Mouse (Mus musculus) lung, adult 2 months (tissue): Measurements from ENCODE around the gene Mdga1.

ENCODE experiments used
- CTCF ChIP-seq: fragments of 200-500 bp; IDR thresholded peaks from 2 replicates; pipeline ENCODE4 v1.5.1; 2011; ENCODE audit warnings: mild to moderate bottlenecking, low read length, control low read depth; ENCODE audit not compliant: insufficient read depth
- POLR2A ChIP-seq: fragments of 200-500 bp; IDR thresholded peaks from 2 replicates; pipeline ENCODE4 v1.6.1; 2011; ENCODE audit warnings: low read depth, mild to moderate bottlenecking, control low read depth, low read length, borderline replicate concordance; ENCODE audit errors: extremely low read depth

DNA sequence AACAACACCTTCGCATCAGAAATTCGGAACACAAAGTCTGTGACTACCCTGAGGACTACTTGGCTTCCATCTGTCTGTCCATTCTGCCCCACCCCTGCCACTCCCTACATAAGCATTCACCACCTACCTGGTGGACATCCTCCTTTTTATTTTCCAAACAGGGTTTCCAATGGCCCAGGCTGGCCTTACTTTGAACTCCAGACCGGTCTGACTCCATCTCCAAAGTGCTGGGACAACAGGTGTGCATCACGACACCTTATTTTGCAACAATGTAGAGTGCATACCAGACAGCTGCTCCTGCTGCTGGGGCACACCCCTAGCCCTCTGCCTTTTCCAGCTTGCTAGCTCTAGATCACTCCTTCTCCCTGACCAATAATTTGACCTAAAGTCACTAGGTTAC, 115.1 kb downstream of the Mdga1 start:
- TF ChIP-seq CTCF (no peak), POLR2A (no peak)
